Mouse (Mus musculus) small intestine, adult 2 months (tissue): ENCODE data around the gene Gm21833.
"Not testable (repeated sequence)": the region's sequence is repeated elsewhere in the genome, so short reads cannot be mapped to it uniquely, and the experiment has no call there.

Experiments used
- CTCF ChIP-seq: fragments of 200-500 bp; IDR thresholded peaks from 2 replicates; pipeline ENCODE4 v1.5.1; 2012; ENCODE audit warnings: low read depth, mild to moderate bottlenecking, control low read depth, inconsistent platforms, low read length, moderate library complexity, mixed read lengths; ENCODE audit not compliant: insufficient replicate concordance, insufficient read length; ENCODE audit errors: extremely low read depth
- POLR2A ChIP-seq: fragments of 200-500 bp; IDR thresholded peaks from 2 replicates; pipeline ENCODE4 v1.6.1; 2012; ENCODE audit warnings: low read depth, mild to moderate bottlenecking, control low read depth, inconsistent platforms, low read length, moderate library complexity

DNA sequence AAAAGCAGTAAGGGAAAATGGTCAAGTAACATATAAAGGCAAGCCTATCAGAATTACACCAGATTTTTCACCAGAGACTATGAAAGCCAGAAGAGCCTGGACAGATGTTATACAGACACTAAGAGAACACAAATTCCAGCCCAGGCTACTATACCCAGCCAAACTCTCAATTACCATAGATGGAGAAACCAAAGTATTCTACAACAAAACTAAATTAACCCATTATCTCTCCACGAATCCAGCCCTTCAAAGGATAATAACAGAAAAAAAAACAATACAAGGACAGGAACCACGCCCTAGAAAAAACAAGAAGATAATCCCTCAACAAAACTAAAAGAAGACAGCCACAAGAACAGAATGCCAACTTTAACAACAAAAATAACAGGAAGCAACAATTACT, at the start of gene Gm21833:
- not testable (repeated sequence) for TF ChIP-seq CTCF, POLR2A
